Mouse (Mus musculus) kidney, adult 2 months (tissue): ENCODE results near the gene Dyx1c1. TPM values are rescaled to one million over a fixed set of nuclear protein-coding genes. Genes with fewer than 3 reads are reported as not detected.

Experiments used
- DNase-seq: peaks from one replicate; pipeline ENCODE4 v3.0.0; 2021
- H3K27ac ChIP-seq: fragments of 200-500 bp; 2 replicates; pipeline ENCODE4 v1.5.1; 2012; ENCODE audit warnings: low read depth, low read length, control low read depth, inconsistent platforms; ENCODE audit not compliant: insufficient read depth
- H3K27me3 ChIP-seq: fragments of 200-500 bp; replicated peaks from 2 replicates; pipeline ENCODE4 v1.6.1; 2012; ENCODE audit warnings: mild to moderate bottlenecking, moderate library complexity, low read length, inconsistent platforms; ENCODE audit not compliant: control insufficient read depth, insufficient read depth
- H3K36me3 ChIP-seq: fragments of 200-500 bp; 2 replicates; pipeline ENCODE4 v1.6.1; 2012; ENCODE audit warnings: mild to moderate bottlenecking, moderate library complexity, low read length, inconsistent platforms; ENCODE audit not compliant: control insufficient read depth, insufficient read depth
- H3K4me1 ChIP-seq: fragments of 200-500 bp; 2 replicates; pipeline ENCODE4 v1.6.1; 2011; ENCODE audit warnings: low read length; ENCODE audit not compliant: control insufficient read depth, insufficient read depth
- H3K4me3 ChIP-seq: fragments of 200-500 bp; 2 replicates; pipeline ENCODE4 v1.5.1; 2011; ENCODE audit warnings: mild to moderate bottlenecking, low read depth, low read length, control low read depth; ENCODE audit not compliant: insufficient read depth
- CTCF ChIP-seq: fragments of 200-500 bp; conservative IDR thresholded peaks from 2 replicates; pipeline ENCODE4 v1.5.1; 2011; ENCODE audit warnings: low read depth, mild to moderate bottlenecking, control low read depth, low read length, moderate library complexity, mixed read lengths; ENCODE audit not compliant: insufficient read depth, insufficient read length
- POLR2A ChIP-seq: fragments of 200-500 bp; IDR thresholded peaks from one replicate; pipeline ENCODE4 v1.6.1; 2011; ENCODE audit warnings: low read depth, low read length, control low read depth
- WGBS: fragments of 180-500 bp; shearing (Covaris S2); methylation state at CpG from one replicate; pipeline ENCODE4 v1.1.7; 2018; 5-methylcytosine and 5-hydroxymethylcytosine counted together
- polyA plus RNA-seq: library from polyadenylated mRNA; depleted of rRNA; stranded (reverse); fragments of >200 nt; gene quantifications from 2 replicates; pipeline ENCODE4 v1.2.3, GENCODE M21; 2012; rRNA removed

Dyx1c1 gene
- polyA plus RNA-seq, result 1.1 and 1.3 TPM in 2 replicates

DNA sequence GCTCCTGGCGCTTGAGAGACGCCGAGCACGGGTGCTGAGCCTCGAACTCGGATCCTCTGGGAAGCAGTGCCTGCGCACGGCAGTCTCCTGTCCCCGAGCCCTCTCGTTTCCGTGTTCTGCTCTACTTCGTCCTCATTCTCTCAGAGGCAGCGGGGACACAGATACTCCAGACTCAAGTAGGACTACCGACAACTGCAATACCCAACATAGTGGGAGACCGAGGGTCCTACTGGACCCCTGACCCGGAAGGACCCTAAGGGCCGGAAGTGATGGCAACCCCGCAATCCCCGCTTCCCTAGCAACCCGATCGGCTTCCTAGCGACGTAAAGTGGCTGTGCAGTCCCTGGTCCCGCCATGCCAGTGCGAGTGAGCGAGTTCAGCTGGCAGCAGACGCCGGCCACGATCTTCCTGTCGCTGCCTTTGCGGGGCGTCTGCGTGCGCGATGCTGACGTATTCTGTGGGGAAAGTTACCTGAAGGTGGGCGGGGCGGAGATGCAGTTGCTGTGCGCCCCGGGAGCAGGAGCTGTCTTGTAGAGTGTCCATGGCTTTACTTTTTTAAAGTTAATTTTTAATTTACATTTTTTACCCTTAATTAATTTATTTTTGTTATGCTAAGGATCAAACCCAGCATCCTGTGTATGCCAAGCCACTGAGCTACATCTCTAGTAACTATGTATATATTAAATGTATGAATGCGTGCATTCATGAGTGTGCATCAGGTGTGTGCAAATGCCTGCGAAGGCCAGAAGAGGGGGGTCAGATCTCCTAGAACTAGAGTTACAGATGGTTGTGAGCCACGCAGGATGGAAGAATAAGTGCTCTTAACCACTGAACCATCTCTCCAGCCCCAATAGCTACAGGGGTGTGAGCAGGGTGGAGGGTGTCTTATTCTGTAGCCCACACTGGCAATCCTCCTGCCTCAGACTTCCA, at the start of gene Dyx1c1, which contains the start of gene Gm44503:
TSS of gene Dyx1c1 (plus strand) at position 265 of the 930 bp plus-strand sequence.
TSS of gene Gm44503 (plus strand) at position 332 of the 930 bp plus-strand sequence.
- Histone ChIP-seq H3K4me3 (peak within 1 kb of the TSS; percentile 68), H3K36me3 (no peaks in the 10 kb centered on the region), H3K27me3 (no peaks in the 10 kb centered on the region), H3K4me1 (peaks cover 5% of the 10 kb centered on the region; the same call in 1 of the 2 replicates), H3K27ac (no peak within 1 kb of the TSS)
- 2% methylated on average over 43 of the region's 43 CpGs for WGBS
- peak; percentile 83 for DNase-seq
- TF ChIP-seq CTCF (no peak), POLR2A (no peak)

DNA sequence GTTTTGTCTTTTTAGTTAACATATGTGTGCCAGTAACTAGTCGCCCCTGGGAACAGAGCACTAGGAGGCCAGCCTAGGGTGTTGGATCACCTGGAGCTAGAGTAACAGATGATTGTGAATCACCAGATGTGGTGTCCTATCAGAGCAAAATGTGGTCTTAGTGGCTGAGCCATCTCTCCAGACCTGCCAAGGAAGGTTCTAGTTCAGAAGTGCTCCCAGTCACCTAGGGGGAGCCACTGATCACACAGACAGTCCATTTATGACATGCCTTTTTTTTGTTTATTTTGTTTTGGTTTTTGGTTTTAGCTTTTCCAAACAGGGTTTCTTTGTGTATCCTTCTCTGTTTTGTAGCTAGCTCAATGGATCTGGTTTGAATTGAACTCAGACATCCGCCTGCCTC, 47.2 kb upstream of the Dyx1c1 start:
- Histone ChIP-seq H3K4me3 (no peak overlapping the region), H3K36me3 (no peaks in the 10 kb centered on the region), H3K4me1 (no peaks in the 10 kb centered on the region), H3K27ac (no peak overlapping the region), H3K27me3 (no peaks in the 10 kb centered on the region)
- WGBS, result 92% methylated on average over 2 of the region's 2 CpGs
- TF ChIP-seq CTCF (no peak), POLR2A (no peak)
- no peak for DNase-seq

DNA sequence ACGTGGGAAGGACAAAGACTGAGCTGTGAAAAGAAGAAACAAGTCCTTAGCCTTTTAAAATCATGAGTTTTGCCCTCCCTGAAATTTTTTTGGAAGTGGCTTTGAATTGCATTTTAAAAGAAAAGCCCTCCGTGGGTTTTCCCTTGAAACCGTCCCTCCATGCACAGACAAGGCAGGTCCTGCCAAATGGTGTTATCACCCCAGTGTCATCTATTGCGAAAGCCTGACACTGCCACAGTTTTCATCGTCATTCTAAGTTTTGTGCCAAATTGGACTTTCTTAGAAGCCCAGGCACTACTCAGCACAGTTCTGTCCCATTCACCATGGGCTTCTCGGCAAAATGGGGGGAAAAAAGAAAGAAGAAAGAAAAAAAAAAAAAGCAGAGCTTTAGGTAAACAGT, 45.0 kb upstream of the Dyx1c1 start:
- WGBS, result 46% methylated on average over 6 of the region's 6 CpGs
- H3K27me3 ChIP-seq, result no peaks in the 10 kb centered on the region
- H3K4me3 ChIP-seq, result no peak overlapping the region
- H3K36me3 ChIP-seq, result no peaks in the 10 kb centered on the region
- DNase-seq, result no peak
- TF ChIP-seq CTCF (no peak), POLR2A (no peak)
- H3K4me1 ChIP-seq, result no peaks in the 10 kb centered on the region
- H3K27ac ChIP-seq, result no peak overlapping the region

DNA sequence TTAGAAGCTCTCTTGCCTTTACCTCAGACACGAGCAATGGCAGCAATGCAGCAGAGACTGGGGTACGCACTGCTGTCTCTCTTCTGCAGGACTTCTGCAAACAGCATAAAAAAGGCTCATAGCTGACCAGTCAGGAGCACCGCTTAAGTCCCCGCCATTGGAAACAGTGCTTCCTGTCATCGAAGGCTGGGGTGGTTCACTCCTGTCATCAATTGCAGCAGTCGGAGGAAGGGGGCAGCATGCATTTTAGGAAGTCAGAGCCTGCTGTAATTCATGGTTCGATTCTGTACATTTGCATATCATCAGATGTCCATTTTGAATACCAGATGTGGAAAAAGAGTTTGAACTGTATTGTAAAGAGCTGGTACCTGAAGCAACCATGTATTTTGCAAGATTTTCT, 42.9 kb upstream of the Dyx1c1 start:
- WGBS, result 69% methylated on average over 7 of the region's 7 CpGs
- no peaks in the 10 kb centered on the region for H3K27me3 ChIP-seq
- H3K36me3 ChIP-seq, result no peaks in the 10 kb centered on the region
- H3K27ac ChIP-seq, result no peak overlapping the region
- TF ChIP-seq CTCF (no peak), POLR2A (no peak)
- no peak for DNase-seq
- no peaks in the 10 kb centered on the region for H3K4me1 ChIP-seq
- H3K4me3 ChIP-seq, result no peak overlapping the region

DNA sequence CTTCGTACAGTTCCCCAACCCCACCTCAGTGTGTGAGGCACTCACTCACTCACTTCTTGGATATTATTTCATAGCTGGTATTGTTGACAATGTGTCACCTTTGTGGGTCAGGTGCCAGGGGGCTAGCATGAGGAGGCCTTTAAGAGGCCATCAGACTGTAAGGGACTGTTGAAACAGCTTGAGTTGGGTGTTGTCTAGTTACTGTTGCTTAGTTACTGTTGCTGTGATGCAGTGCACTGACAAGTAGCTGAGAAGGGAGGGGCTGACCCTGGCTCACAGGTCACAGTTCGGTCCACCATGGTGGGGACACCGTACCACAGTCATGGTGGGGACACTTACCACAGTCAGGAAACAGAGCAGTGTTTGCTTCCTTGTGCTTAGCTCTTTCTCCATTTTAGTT, 35.5 kb upstream of the Dyx1c1 start:
- Histone ChIP-seq H3K4me1 (no peaks in the 10 kb centered on the region), H3K4me3 (no peak overlapping the region), H3K36me3 (no peaks in the 10 kb centered on the region), H3K27me3 (0 out of 2 replicates have a peak, but pooled peaks cover 6% of the 10 kb centered on the region), H3K27ac (no peak overlapping the region)
- no peak for DNase-seq
- no peak for TF ChIP-seq CTCF
- 87% methylated on average over 3 of the region's 3 CpGs for WGBS

DNA sequence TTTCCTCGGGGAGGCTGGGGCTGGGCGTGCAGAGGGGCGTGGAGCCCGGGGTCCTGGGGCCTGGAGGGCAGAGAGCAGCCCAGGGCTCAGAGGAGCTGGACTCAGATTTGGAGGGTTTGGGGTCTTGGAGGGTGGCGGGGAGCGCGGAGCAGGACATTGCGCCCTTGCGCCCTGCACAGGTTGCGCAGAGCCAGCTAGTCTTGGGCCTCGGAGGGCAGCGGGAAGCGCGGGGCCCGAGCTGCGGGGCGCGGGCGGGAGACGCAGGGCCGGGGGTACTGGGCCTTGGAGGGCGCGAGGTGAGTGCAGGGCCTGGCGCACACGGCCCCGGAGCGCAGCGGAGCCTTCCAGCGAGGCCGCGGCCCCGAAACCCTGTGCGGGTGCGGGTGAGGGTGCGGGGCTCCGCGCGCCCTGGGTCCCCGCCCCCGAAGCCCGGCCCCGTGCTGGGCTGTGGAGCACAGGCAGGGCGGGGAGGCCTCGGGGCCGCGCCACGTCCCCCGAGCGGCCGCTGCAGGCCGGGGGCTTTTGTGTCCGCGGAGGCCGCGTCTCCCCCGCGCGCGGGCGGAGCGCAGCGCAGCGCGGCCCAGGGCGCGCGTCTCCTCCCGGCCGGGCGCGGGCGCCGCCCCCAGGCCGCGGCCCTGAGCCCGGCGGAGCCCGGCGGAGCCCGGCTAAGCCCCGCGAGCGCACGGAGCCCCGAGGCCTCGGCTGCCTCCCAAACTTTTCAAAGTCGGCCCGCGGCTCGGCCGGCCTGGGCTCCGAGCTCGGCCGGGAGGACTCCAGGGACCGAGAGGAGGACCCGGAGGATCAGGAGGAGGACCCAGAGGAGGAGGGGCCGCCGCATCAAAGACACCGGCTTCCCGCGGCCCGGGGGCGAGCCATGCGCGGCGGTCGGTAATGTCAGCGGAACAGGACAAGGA, 33.3 kb upstream of the Dyx1c1 start, which contains the start of gene Pygo1:
TSS of gene Pygo1 (plus strand) at position 625 of the 914 bp plus-strand sequence.
- H3K27ac ChIP-seq, result no peak within 1 kb of the TSS
- H3K4me3 ChIP-seq, result peak within 1 kb of the TSS; percentile 66
- TF ChIP-seq CTCF (no peak), POLR2A (no peak)
- no peaks in the 10 kb centered on the region for H3K4me1 ChIP-seq
- H3K27me3 ChIP-seq, result 0 out of 2 replicates have a peak, but pooled peaks cover 6% of the 10 kb centered on the region
- peak; percentile 10 for DNase-seq
- H3K36me3 ChIP-seq, result no peaks in the 10 kb centered on the region
- 1% methylated on average over 105 of the region's 108 CpGs for WGBS
